Mouse (Mus musculus) activated CD4-positive, CD25-positive, alpha-beta regulatory T cell, adult 4 months (primary cell): ENCODE results near the gene Gpalpp1. TPM values are rescaled to one million over a fixed set of nuclear protein-coding genes. Genes with fewer than 3 reads are reported as not detected.

Experiments
- ATAC-seq: one replicate; pipeline ENCODE4 v1.8.0; 2017
- polyA plus RNA-seq, 2 experiments: library from polyadenylated mRNA; unstranded; fragments of 100-300 nt; shearing (Covaris generic); gene quantifications; one replicate each; pipeline ENCODE4 v1.2.1; 2017

Gene Gpalpp1
- 10 to 100 TPM; 11.0 to 11.3 TPM for polyA plus RNA-seq

DNA sequence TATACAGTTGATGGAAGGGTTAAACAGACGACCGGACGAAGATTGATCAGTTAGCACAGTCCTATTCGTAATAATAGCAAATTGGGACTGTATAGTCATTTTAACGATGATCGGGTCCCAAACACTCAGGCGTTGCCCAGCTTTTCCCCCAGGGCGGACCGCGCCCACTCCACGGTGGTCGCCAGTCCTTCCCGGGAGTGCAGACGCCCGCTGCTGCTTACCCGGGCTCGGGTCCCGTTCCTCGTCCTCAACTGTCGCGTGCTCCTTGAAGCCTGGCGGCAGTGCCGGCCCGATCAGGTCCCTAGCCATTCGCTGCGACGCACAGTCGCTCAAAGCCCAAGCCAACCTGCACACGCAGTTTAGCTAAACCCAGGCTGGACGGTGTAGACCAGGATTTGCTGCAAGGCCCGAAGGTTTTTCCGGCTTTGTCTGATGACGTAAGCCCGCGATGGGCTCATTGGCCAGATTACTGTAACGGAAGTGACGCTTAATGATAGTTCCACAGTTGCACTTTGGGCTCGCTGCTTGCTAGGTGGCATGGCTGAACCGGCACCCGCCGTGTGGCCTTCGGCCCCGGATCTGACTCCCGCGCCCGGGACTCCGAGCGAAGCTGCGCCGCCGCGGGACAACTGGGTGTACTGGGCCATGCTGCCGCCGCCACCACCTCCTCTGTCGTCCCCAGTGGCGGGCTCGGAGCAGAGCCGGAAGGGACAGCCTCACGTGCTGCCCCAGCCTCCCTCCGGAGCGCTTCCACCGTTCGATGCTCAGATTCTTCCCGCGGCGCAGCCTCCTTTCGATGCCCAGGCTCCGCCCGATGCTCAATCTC lies at the start of gene Gpalpp1, which contains the start of gene Nufip1:
TSS of gene Gpalpp1 (minus strand) at position 365 of the 826 bp plus-strand sequence.
TSS of gene Nufip1 (plus strand) at position 496 of the 826 bp plus-strand sequence.
- ATAC-seq: peak; percentile 98

DNA sequence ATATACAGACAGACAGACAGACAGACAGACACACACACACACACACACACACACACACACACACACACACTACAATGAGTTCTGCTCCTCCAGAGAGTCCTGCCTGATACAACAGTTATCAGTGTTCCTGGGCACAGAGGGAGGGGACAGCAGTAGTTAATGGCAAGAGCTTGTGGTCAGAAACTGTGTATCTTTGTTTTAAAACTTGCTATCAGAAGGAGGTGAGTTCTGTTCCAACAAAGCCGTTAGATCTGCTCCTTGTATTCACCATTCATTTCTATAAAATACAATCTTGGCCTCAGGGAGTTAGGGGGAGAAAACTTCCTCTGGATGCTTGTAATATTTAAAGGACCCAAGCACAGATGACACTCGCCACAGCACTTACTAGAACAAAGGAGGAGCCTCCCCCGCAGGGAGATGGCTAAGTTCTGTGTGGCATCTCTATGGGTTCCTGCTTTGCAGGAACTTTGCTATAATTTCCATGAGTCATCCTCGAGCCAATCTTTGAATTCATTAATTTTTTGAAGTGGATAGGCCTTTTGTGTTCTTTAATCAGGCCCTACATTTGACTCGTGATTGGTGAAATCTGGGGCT lies 47.7 kb upstream of the Gpalpp1 start:
- ATAC-seq: no peak

DNA sequence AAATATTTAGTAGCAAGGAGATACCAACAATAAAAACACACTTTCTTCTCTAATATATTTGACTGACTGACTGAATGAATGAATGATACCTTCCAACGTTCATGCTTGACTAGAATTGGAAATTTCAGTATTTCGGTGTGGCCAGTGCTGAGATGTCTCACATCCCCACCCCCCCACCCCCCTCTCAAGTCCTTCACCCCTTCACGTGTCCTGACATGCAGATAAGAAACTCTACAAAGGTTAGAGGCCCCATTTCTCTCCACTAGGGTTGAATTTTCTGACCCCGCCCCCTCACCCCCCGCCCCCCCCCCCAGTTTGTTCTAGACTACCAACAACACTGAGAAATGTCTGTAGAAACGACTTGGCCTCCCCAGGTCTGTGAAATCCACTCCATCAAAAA lies 43.3 kb upstream of the Gpalpp1 start:
- no peak for ATAC-seq

DNA sequence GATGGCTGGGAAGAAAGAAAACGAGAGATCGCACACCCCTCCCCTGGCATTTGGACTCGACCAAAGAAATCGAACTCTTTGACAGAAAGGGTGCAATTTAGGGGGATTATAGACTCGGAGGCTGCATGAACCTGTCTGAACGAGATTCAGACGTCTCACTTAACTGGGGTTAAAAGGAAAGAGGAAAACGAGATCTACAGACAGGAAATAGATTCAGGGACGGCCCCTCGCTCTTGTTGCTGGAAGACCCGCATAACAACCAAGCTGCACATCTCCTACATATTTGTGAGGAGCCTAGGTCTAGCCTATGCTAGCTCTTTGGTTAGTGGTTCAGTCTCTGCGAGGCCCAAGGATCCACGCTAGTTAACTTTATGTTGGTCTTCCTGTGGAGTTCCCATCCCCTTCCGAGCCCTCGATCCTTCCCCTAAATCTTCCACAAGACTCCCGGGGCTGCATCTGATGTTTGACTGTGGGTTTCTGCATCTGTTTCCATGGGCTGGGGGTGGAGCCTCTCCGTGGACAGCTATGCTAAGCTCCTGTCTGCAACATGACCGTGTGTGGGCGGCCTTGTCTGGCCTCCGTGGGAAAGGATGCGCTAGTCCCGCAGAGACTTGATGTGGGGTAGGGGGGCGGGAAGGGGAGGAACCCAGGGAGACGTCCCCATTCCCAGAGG lies 42.6 kb upstream of the Gpalpp1 start:
- ATAC-seq: peak; percentile 23

DNA sequence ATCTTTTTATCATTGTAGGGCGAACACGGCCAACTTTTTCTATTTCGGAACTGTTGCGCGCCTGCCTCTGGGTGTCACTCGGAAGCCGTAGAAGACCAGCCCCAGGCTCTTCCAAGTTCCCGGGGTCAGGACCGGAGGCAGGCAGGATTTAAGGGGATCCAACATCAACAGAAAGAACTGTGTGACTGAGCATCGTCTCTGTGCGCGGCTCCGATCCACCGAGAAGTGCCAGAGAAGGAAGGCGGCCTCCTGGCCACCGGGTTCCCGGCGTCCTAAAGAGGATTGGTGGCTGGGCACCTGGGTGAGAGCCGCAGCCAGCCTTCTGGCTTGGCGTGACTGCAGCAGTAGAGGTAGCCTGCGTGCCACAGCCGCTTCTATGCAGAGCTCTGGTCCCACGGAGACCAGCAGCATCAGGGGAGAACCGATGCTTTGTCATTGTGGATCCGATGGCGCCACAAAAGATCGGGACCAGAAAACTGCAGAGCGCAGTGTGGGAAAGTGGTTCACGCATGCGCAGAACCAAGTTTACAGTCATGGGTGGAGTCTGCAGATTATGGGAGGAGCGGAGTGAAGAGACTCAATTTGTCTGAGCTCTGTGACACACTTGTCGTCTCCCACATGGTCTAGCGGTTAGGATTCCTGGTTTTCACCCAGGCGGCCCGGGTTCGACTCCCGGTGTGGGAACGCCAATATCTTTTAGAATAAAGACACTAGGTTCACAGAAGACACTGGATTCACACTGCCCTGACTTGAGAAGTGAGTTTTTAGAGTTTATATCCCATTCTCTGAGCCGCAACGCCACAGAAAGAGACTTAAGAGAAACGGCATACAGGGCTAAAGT lies 41.8 kb upstream of the Gpalpp1 start:
- peak; percentile 83 for ATAC-seq

DNA sequence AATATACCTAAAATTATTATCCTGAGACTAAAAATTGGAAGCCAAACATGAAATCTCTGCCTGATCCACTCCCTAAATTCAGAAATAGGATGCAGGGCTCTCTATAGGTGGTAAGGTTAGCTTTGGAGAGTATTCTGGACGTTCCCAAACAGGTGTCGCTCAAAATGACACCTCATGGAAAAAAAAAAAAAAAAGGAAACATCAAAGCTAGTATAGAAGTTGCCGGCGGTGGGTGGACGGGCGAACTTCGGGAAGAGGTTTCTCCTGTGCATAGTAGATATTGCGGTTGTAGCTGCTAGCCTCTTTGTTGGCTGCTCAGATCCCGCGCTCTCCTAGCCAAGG lies 41.2 kb upstream of the Gpalpp1 start:
- no peak for ATAC-seq

DNA sequence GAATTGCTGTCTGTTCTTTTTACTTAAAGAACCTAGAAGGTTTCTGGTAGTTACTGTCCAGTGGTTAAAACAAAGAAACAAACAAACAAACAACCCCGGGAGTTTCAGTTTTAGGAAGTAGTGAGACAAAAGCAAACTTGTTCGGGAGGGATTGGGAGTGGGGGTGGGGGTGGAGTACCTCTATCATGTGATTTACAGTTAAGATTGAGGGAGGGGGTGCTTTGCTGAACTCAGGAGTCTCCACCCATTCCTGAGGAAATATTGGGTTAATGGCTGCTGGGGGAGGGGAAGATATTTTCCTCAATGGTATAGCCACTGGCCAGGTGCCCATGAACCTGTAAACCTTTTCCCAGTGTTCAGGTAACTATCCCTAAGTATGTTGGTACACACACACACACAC lies 40.5 kb upstream of the Gpalpp1 start:
- ATAC-seq: no peak

DNA sequence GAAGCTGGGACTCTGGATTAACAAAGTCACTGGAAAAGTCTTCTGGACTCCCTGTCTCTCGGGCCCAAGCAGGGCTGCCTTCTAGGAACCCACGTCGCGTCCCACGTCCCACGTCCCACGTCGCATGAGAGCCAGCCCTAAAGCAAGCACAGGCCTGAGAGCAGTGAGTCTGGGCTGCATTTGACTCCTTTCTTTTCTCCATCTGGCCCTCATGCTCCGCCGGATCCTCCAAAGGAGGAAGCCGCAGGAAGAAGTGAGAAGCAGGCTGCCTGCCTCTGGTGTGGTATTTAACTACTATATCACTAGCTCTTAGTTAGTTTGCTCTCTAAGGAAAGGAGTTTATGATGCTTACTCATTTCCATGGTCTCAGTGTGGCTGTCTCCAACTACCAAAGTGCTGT lies 39.9 kb upstream of the Gpalpp1 start:
- ATAC-seq: no peak

DNA sequence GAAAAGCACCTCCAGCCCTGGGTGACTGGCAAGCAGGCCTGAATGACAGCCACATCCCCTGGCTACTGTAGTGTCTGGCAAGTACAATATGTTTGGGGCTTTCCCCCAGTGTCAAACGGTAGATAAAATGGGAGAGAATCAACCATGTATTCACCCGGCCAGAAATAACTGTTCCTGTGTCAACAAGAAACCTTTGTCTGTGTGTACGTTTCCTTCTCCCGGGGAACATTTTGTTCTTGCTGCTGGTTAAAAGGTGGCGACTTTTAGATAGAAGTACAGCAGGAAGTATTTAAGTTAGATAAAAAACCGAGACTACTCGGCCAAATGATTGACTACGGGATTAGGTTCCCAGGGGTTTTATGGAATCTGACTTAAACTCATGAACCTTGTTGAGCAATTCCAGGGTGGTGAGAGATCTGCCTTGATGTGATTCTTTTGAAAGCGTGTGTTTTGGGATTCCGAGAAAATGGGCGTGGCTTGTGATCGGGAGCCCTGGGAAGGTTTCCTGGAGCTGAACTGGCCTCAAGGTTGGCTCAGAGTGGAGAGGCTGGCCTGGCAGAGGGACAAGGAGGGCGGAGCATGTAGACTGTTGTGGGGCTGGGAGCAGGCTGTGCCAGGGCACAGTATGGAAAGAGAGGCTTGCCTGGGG lies 39.1 kb upstream of the Gpalpp1 start:
- ATAC-seq: no peak

DNA sequence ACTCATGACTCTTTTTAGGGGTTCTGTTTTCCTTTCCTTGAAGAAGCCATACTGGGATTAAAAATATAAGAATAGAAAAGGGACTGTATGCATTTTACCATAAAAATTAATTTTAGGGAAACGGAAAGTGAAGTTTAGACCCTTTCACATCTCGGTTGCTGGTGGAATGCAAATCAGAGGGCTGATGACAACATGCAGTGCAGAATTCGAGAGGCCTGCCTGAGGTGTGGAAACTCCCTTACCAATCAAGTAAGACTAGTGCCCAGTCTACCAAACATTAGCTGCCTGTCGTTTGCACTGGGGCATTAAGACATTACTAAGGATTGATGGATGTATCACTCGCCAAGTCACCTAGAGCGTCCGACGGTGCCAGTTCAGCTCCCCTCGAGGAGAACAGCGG lies 37.7 kb upstream of the Gpalpp1 start:
- no peak for ATAC-seq

DNA sequence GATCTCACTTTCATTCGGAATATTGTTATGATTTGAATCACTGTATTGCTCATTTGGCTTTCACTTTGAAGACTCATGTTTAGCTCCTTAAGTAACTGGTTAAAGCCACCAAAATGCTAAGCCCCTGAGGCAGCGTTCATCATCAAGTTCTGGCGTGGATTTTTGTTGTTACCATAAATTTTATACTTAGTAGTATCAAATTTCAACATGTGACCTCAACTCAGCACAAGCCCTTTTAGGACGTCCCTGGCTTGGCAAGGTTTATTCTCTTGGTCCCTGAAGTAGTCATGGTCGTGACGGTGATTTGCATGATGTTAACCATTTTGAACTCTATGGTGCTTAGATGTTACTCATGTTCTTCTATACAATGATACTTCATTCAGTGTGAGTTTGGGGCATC lies 36.5 kb upstream of the Gpalpp1 start:
- no peak for ATAC-seq

DNA sequence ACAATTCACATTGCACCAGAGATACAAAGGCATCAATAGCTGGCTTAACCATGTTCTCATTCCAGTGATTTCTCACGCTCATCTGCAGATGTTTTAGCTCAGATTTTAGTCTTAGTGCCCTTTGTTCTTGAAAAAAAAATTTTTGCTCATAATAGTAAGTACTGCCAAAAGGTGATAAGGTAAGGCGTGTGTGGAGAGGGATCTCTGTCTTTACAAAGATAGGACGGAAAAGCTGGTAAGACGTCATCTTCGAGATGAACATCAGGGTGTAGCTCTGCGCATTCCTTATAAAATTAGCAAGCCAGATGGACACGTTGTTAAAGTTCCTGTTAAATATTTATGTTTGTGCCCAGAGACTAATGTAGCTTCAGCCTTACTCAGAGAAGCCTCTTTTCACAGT lies 35.3 kb upstream of the Gpalpp1 start:
- ATAC-seq: no peak

DNA sequence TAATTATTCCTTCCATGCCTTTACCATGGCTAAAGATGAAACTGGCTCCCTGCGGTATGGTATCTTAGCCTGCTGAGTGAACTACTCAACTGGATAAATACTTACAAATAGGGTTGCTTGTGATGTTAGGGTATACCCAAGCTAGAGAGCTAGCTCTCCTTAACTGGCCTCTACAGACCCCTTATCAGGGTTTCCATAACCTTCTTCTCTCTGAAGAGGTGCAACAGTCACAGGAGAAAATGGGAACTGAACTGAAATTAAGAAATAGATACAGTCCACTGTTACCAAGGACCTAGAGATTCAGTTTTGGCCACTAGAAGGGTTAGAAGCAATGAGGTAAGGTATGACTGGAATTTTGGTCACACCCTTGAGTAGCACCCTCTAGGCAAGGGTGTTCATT lies 34.7 kb upstream of the Gpalpp1 start:
- no peak for ATAC-seq

DNA sequence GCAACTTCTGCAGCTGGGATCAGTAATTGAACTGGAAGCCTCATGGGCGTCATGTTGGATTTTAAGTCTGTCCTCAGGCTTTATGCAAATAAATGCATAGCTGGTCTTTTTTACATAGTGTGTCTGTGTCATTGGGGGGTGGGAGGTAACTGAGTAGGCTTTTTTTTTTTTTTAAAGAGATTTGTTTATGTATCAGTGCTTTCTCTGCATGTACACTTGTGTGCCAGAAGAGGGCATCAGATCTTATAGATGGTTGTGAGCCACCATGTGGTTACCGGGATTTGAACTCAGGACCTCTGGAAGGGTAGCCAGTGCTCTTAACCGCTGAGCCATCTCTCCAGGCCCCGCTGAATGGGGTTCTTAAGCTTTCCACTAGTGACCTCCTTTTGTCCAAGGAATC lies 24.4 kb upstream of the Gpalpp1 start:
- no peak for ATAC-seq

DNA sequence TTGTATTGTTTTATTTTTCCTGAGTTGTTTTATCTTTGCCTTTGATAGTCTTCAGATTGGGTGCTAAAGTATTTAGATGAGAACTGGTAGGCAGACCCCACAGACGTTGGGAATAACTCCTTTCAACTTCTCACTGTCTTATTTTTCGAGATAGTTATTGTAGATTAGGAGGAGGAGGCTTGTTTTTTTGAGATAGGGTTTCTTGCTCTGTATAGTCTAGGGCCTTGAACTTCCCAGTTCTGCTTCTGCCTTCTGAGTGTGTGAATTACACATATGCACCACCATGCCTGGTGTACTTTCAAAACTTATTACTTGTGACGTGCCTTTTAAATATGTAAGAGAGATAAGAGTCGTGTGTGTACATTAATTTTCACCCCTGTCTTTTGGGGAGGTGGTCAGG lies 17.6 kb upstream of the Gpalpp1 start:
- ATAC-seq: no peak

DNA sequence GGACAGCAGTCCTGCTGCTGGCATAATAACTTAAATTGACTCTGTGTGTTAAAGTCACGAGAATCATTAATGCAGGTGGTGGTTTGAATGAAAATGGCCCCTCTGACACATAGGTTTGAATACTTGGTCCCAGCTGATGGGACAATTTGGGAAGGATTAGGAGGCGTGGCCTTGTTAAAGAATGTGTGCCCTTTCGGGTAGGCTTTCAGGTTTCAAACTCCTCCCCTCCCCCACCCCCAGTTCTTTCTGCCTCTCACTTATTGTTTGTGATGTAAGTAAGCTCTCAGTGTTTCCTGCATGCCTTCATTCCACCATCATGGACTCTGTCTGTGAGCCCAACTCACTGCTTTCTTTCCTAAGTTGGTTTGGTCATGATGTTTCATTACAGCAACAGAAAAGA lies 16.8 kb upstream of the Gpalpp1 start:
- ATAC-seq: no peak

DNA sequence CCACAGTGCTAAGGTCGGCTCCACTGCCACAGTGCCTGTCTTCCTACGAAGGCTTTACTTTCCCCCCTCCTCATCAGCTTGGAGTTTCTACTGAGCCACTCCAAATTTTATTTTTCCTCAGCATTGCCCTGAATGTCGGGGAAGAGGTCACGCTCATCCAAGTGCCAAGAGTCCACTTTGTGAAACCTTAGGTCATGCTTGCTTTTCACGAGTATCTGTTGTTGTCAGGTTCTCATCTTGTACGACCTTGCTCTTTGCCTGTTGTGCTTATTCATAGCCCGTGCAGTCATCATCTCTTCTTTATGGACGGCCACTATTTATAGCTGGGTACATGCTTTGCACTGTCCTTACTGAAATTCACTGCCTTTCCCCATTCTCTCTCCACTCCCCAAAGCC lies 12.1 kb upstream of the Gpalpp1 start:
- ATAC-seq: no peak

DNA sequence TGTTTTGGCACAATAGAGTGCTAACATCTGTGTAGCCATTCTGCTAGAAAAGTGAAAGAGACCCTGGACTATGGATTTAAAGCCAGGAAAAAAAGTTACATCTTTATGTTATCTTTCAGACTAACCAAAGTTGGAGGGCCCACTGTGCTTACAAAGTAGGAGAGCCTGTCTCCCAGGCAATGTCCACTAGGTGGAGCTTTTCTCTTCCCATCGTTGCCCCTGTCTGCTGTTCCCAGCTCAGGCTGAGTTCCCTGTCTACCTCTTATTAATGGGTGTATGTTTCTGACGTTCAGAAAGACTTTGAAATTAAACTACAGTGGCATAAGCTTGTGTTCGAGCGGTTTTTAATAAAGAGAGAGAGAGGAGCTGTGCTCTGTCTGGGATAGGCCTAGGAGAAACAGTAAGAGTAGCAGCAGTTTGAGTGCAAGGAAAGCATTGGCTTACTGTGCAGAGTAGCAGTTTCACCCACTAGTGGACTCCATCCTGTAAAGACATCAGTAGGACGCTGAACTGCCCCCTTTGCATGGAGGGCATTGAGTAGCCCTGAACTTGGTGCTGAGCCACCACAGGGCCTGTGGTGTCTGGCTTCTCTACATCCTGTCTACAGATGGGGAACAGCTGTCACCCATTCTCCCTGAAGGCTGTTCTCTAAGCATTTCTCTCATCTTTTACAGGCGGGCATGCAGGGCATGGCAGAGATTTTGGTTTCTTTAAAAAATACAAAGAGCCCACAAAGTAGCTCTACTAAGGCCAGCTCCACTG lies 11.5 kb upstream of the Gpalpp1 start:
- peak; percentile 57 for ATAC-seq

DNA sequence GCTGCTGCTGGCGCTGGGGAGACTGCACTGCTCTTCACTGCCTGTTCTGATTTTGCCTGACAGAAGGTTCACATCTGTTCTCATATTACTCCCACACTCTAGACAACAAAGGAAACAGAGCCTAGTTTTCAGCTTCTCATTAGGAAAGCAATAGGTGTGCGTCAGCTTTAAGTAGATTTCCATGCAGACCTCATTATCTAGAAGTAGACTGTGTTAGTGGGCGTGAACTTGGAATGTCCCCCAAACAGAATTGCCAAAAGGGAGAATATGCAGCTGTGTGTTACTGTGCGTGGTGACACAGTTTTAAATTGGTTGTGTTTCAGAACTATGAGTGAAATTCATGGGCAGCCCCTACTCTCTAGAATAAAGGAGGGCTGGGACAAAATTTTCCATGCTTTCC lies 9.9 kb upstream of the Gpalpp1 start:
- no peak for ATAC-seq

DNA sequence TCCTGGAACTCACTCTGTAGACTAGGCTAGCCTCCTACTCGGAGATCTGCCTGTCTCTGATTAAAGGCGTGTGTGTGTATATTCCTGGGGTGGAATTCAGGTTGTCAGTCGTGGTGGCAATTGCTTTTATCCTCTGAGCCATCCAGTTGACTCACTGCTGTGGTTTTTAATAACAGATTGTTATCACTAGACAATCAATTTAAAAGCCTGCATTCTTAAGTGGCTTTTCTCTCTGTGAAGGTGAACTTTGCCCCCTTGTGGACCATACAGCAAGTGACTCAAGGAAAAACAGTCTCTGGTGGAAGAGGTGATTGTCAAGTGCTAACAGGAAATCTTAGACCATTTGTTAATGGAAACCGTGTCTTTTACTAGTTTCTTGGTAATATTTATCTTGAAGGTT lies 8.4 kb upstream of the Gpalpp1 start:
- peak; percentile 70 for ATAC-seq

DNA sequence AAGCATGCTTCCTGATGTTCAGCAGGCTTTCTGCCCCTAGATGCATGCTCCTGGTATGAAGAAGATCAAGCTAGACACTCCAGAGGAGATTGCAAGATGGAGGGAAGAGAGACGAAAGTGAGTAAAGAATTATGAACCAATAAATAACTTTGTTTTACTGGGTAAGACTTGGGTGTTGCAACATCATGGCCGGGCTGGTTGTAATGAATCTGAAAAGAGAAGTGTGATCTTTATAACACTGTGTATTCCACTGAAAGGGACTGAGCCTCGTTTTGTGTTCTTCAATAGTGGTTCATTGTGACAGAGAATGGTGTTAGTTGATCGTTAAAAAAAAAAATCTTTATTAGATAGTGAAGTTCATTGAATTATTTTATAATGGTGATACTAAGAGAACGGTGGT lies 5.2 kb upstream of the Gpalpp1 start:
- ATAC-seq: no peak

DNA sequence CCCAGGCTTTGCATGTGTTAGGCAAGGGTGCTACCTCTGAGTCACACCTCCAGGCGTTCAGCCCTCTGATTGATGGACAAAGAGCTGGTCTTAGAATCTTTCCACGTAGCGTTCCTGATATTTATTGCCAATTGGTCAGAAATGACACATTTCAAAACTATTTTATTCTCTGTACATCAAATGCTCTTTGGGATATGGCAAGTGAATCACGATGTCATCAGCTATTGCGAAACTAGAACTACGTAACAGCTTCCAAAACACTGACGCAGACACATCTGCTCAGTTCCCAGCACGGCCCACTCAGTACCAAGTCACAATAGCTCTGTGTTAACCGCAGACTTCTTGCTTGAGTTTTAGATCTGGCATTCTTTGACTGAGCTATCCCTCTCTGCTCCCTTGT lies 11.0 kb downstream of the Gpalpp1 start:
- ATAC-seq: no peak
